Mouse (Mus musculus) embryonic facial prominence, embryonic 15.5 days (tissue): ENCODE measurements around the gene Enpp6. TPM values are rescaled to one million over a fixed set of nuclear protein-coding genes. Genes with fewer than 3 reads are reported as not detected.

Source experiments
- ATAC-seq: fragments of 200-750 bp; cut with Nextera tagmentation; 2 replicates; pipeline ENCODE4 v1.8.0; 2017; ENCODE audit warnings: low read depth, moderate TSS enrichment; ENCODE audit not compliant: insufficient number of reproducible peaks, low FRiP score, low TSS enrichment
- H3K27ac ChIP-seq: fragments of 300-500 bp; sonication (generic); replicated peaks from 2 replicates; pipeline ENCODE4 v1.5.1; 2015; ENCODE audit warnings: mild to moderate bottlenecking, inconsistent platforms
- H3K27me3 ChIP-seq: fragments of 300-500 bp; sonication (generic); 2 replicates; pipeline ENCODE4 v1.6.1; 2015; ENCODE audit warnings: inconsistent platforms
- H3K36me3 ChIP-seq: fragments of 300-500 bp; sonication (generic); 2 replicates; pipeline ENCODE4 v1.6.1; 2015; ENCODE audit warnings: mild to moderate bottlenecking, inconsistent platforms
- H3K4me1 ChIP-seq: fragments of 300-500 bp; sonication (generic); 2 replicates; pipeline ENCODE4 v1.6.1; 2015; ENCODE audit warnings: inconsistent platforms
- H3K4me2 ChIP-seq: fragments of 300-500 bp; sonication (generic); replicated peaks from 2 replicates; pipeline ENCODE4 v1.6.1; 2015; ENCODE audit warnings: mild to moderate bottlenecking, inconsistent platforms
- H3K4me3 ChIP-seq: fragments of 300-500 bp; sonication (generic); replicated peaks from 2 replicates; pipeline ENCODE4 v1.5.1; 2015; ENCODE audit warnings: mild to moderate bottlenecking, inconsistent platforms
- H3K9ac ChIP-seq: fragments of 300-500 bp; sonication (generic); 2 replicates; pipeline ENCODE4 v1.6.1; 2015; ENCODE audit warnings: inconsistent platforms
- H3K9me3 ChIP-seq: fragments of 300-500 bp; sonication (generic); replicated peaks from 2 replicates; pipeline ENCODE4 v1.6.1; 2016; ENCODE audit warnings: inconsistent platforms
- WGBS: fragments of 180-500 bp; shearing (Covaris S2); methylation state at CpG from one replicate; pipeline ENCODE4 v1.1.7; 2015; 5-methylcytosine and 5-hydroxymethylcytosine counted together
- polyA plus RNA-seq: library from polyadenylated mRNA; unstranded; fragments of >200 nt; fragmentation: Nextera tagmentation; extraction: Ambion mirVana; gene quantifications from 2 replicates; pipeline ENCODE4 v1.2.1, GENCODE M21; 2015

Enpp6 gene
- polyA plus RNA-seq, 1 experiment from 2014 or later = 3.1 TPM

DNA sequence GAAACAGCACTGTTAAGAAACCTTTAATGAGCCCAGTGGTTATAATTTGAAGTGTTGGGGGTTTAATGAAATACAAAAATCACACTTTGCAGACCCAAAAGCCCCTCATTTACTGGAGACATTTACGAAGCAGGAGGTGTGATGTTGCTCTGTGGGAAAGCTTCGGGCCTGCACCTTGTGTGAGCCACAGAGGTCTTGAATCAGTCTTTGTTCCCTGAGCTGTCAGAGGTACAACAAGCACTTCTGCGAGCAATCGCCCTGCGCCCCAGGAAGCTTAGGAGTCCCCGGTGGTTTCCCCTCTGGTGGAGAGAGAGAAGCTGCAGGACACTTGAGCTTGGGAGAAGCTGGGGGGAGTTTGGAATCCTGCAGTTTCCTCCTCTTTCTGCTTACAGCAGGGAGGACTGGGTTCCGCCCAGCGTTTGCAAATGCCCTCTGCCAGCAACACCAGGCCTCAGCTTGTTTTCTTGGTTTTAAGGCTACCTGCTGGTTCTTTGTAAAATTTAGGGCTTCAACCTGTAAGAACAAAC, 23.0 kb upstream of the Enpp6 start:
- Histone ChIP-seq H3K9me3 (no peaks in the 10 kb centered on the region), H3K4me3 (no peak overlapping the region), H3K36me3 (no peaks in the 10 kb centered on the region), H3K9ac (no peak overlapping the region), H3K27me3 (no peaks in the 10 kb centered on the region), H3K4me2 (no peak overlapping the region), H3K27ac (no peak overlapping the region), H3K4me1 (no peaks in the 10 kb centered on the region)
- no peak for ATAC-seq
- 39% methylated on average over 8 of the region's 8 CpGs for WGBS

DNA sequence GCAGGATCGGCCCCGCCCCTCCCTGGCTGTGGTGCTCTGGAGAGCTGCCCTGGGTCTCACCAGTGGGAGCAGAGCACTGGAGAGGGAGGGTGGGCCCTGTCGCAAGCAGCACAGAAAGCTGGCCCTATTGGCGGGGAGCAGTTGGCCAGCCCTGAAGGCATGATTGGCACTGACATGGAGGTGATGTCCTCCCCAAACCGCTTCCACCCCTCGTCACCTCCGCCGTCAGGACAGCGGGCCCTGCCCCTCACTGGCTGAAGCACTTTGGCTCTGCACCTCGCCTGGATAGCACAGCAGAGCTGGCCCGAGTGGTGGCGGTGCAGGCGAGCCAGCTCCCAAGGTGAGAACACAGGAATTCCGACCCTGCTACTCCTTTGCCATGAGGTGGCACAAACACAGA, 20.9 kb upstream of the Enpp6 start:
- Histone ChIP-seq H3K27me3 (no peaks in the 10 kb centered on the region), H3K4me1 (no peaks in the 10 kb centered on the region), H3K9me3 (no peaks in the 10 kb centered on the region), H3K4me3 (no peak overlapping the region), H3K4me2 (no peak overlapping the region), H3K9ac (no peak overlapping the region), H3K27ac (no peak overlapping the region), H3K36me3 (no peaks in the 10 kb centered on the region)
- peak; percentile 39; the same call in 1 of the 2 replicates for ATAC-seq
- 61% methylated on average over 14 of the region's 14 CpGs for WGBS

DNA sequence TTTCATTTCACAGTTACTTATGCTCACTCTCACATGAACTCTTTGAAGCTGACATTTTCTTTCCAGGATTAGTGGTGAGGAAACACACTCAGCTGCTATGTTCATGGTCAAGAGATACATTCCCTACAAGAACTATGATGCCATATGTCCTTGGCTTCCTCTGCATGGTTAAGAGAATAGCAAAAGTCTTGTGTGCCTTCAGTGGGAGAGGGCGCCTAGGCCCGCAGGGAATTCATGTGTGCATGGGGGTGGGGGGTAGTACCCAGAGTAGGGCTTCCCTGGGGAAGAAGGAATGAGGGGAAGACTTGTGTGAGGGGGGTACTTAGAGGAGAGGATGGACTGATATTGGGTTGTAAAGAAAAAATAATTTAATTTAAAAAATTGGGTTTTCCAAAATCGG, 18.0 kb upstream of the Enpp6 start:
- no peak overlapping the region for H3K4me3 ChIP-seq
- no peak overlapping the region for H3K9ac ChIP-seq
- no peaks in the 10 kb centered on the region for H3K4me1 ChIP-seq
- no peaks in the 10 kb centered on the region for H3K9me3 ChIP-seq
- 94% methylated on average over 3 of the region's 3 CpGs for WGBS
- ATAC-seq = no peak
- H3K36me3 ChIP-seq = no peaks in the 10 kb centered on the region
- H3K27me3 ChIP-seq = no peaks in the 10 kb centered on the region
- no peak overlapping the region for H3K4me2 ChIP-seq
- H3K27ac ChIP-seq = no peak overlapping the region

- Histone ChIP-seq H3K27ac (no peak overlapping the region), H3K4me2 (no peak overlapping the region), H3K36me3 (no peaks in the 10 kb centered on the region), H3K4me1 (no peaks in the 10 kb centered on the region), H3K9me3 (no peaks in the 10 kb centered on the region), H3K27me3 (no peaks in the 10 kb centered on the region), H3K4me3 (no peak overlapping the region), H3K9ac (no peak overlapping the region)
- no peak for ATAC-seq
- WGBS = 62% methylated on average over 2 of the region's 2 CpGs
Measured at GRCm38 (mm10) chr8:46969386-46969785, 17.3 kb upstream of the Enpp6 start.

DNA sequence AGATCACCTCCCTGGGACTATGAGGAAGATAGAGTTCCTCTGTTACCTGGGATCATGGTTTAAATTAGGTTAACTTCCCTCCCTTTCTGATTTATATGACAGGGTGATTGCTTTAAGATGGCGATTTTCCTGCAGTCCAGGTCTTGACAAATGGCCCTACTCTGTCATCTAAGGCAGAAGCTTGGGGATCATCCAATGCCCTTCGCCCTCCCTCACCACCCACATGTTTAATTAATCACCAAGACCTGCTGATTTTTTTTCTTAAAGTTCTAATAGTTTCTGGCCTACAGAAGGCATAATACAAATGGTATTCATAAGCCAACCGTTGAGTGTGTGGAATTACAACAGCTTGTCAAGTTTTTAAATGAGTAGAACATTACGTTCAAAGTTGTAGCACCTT, 9.3 kb upstream of the Enpp6 start:
- no peak overlapping the region for H3K9ac ChIP-seq
- H3K9me3 ChIP-seq = no peaks in the 10 kb centered on the region
- no peaks in the 10 kb centered on the region for H3K4me1 ChIP-seq
- no peak overlapping the region for H3K4me2 ChIP-seq
- H3K36me3 ChIP-seq = no peaks in the 10 kb centered on the region
- H3K27ac ChIP-seq = no peak overlapping the region
- no peak overlapping the region for H3K4me3 ChIP-seq
- no peak for ATAC-seq
- no peaks in the 10 kb centered on the region for H3K27me3 ChIP-seq
- 80% methylated on average over 4 of the region's 4 CpGs for WGBS

- H3K27me3 ChIP-seq = no peaks in the 10 kb centered on the region
- no peak overlapping the region for H3K4me2 ChIP-seq
- ATAC-seq = no peak
- H3K4me3 ChIP-seq = no peak overlapping the region
- H3K9ac ChIP-seq = no peak overlapping the region
- WGBS = 88% methylated on average over 6 of the region's 6 CpGs
- H3K9me3 ChIP-seq = no peaks in the 10 kb centered on the region
- no peak overlapping the region for H3K27ac ChIP-seq
- H3K36me3 ChIP-seq = no peaks in the 10 kb centered on the region
- H3K4me1 ChIP-seq = no peaks in the 10 kb centered on the region
Measured at GRCm38 (mm10) chr8:46982166-46982565, 4.5 kb upstream of the Enpp6 start.

DNA sequence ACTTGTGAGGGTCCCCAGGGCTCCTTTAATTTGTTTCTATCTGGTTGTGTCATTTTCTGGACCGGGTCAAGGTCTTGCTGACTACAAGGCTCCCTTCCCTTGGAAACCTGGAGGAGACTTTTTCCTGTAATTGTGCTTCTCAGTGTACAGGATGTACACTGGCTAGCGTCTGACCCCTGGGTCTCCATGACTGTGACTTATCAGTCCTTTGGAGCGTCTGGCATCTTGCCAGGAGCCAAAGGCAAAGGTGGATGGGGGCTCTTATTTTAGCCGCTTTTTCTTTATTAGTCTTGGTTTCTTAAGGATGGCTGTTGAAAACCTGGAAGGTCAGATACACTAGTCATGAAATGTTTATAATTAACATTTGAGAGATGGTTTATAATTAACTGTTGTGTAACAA, 3.9 kb upstream of the Enpp6 start:
- no peaks in the 10 kb centered on the region for H3K9me3 ChIP-seq
- H3K4me3 ChIP-seq = no peak overlapping the region
- no peaks in the 10 kb centered on the region for H3K36me3 ChIP-seq
- H3K9ac ChIP-seq = no peak overlapping the region
- no peak overlapping the region for H3K27ac ChIP-seq
- WGBS = 70% methylated on average over 4 of the region's 4 CpGs
- no peaks in the 10 kb centered on the region for H3K27me3 ChIP-seq
- no peak for ATAC-seq
- no peak overlapping the region for H3K4me2 ChIP-seq
- no peaks in the 10 kb centered on the region for H3K4me1 ChIP-seq

DNA sequence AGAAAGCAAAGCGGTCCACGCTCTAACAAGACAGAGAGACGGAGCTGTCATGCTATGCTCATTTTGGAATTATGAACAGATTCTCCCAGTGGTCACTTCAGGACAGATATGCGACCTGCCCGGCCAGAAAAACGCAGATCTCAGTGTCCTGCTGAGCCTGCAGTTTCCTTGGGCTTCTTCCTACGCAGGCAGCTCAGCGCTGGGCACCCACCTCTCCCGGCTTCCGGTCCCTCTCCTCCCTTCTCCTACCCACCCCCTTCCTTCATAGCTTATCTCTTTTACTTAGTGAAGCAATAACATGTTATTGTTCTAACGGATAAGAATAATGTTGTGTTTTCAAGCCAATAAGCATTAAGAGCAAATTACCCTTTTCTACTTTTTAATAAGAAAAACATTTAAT, 2.0 kb upstream of the Enpp6 start:
- Histone ChIP-seq H3K4me1 (no peaks in the 10 kb centered on the region), H3K36me3 (no peaks in the 10 kb centered on the region), H3K4me2 (no peak overlapping the region), H3K27ac (no peak overlapping the region), H3K4me3 (no peak overlapping the region), H3K9me3 (no peaks in the 10 kb centered on the region), H3K27me3 (no peaks in the 10 kb centered on the region), H3K9ac (no peak overlapping the region)
- WGBS = 69% methylated on average over 11 of the region's 11 CpGs
- no peak for ATAC-seq

DNA sequence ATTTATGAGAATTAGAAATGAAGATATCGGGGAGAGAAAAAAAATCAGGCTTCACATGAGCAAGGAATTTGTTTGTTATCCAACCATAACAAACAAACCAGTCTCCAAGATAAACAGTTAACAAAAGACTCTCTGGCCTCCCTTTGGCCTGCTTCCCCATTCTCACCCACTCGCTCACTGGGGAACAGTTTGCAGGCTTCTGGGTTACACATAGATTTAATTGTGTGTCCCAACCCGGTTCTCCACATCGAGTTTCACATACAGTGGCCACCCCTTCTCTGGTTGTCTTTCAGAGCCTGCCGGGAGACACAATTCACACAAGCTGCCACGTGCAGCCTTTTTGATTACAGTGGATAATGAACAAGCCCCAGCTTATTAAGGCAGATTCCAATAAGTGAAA, 1.7 kb downstream of the Enpp6 start:
- H3K4me1 ChIP-seq = no peaks in the 10 kb centered on the region
- H3K4me3 ChIP-seq = no peak overlapping the region
- no peak overlapping the region for H3K27ac ChIP-seq
- H3K9me3 ChIP-seq = no peaks in the 10 kb centered on the region
- H3K27me3 ChIP-seq = no peaks in the 10 kb centered on the region
- no peak for ATAC-seq
- WGBS = 69% methylated on average over 6 of the region's 6 CpGs
- H3K36me3 ChIP-seq = no peaks in the 10 kb centered on the region
- no peak overlapping the region for H3K9ac ChIP-seq
- no peak overlapping the region for H3K4me2 ChIP-seq

GRCm38 (mm10) chr8:46991081-46991480, 4.4 kb downstream of the Enpp6 start:
- H3K9ac ChIP-seq = no peak overlapping the region
- H3K36me3 ChIP-seq = no peaks in the 10 kb centered on the region
- no peak overlapping the region for H3K27ac ChIP-seq
- H3K27me3 ChIP-seq = no peaks in the 10 kb centered on the region
- no peak for ATAC-seq
- H3K9me3 ChIP-seq = no peaks in the 10 kb centered on the region
- no peak overlapping the region for H3K4me2 ChIP-seq
- H3K4me1 ChIP-seq = no peaks in the 10 kb centered on the region
- no peak overlapping the region for H3K4me3 ChIP-seq
- WGBS = 53% methylated on average over 5 of the region's 5 CpGs

GRCm38 (mm10) chr8:46992579-46992978, 5.9 kb downstream of the Enpp6 start:
- no peaks in the 10 kb centered on the region for H3K4me1 ChIP-seq
- WGBS = 82% methylated on average over 9 of the region's 9 CpGs
- no peak overlapping the region for H3K4me2 ChIP-seq
- no peak overlapping the region for H3K9ac ChIP-seq
- no peaks in the 10 kb centered on the region for H3K9me3 ChIP-seq
- no peaks in the 10 kb centered on the region for H3K36me3 ChIP-seq
- no peak overlapping the region for H3K4me3 ChIP-seq
- no peak for ATAC-seq
- H3K27ac ChIP-seq = no peak overlapping the region
- H3K27me3 ChIP-seq = no peaks in the 10 kb centered on the region

GRCm38 (mm10) chr8:46995931-46996664, 9.4 kb downstream of the Enpp6 start:
- H3K36me3 ChIP-seq = no peaks in the 10 kb centered on the region
- WGBS = 42% methylated on average over 9 of the region's 9 CpGs
- H3K27ac ChIP-seq = no peak overlapping the region

More at GRCm38 (mm10) chr8:46995931-46996664, 9.4 kb downstream of the Enpp6 start:
- no peak overlapping the region for H3K4me2 ChIP-seq
- no peaks in the 10 kb centered on the region for H3K4me1 ChIP-seq
- no peak overlapping the region for H3K4me3 ChIP-seq
- ATAC-seq = no peak
- no peak overlapping the region for H3K9ac ChIP-seq
- no peaks in the 10 kb centered on the region for H3K9me3 ChIP-seq
- no peaks in the 10 kb centered on the region for H3K27me3 ChIP-seq
